Mouse (Mus musculus) thymus, postnatal 0 days (tissue): Measurements from ENCODE around the gene Kremen1. TPM values are rescaled to one million over a fixed set of nuclear protein-coding genes. Genes with fewer than 3 reads are reported as not detected.
A peak's percentile ranks its signal among the peaks of the same experiment; 100 is the strongest.

ENCODE experiments used
- DNase-seq: peaks from one replicate; pipeline ENCODE4 v3.0.0-alpha.2; 2015; ENCODE audit warnings: low spot score
- polyA plus RNA-seq: library from polyadenylated mRNA; unstranded; fragments of >200 nt; fragmentation: Nextera tagmentation; extraction: Ambion mirVana; gene quantifications from 2 replicates; pipeline ENCODE4 v1.2.1, GENCODE M21; 2015

Kremen1 gene
- polyA plus RNA-seq, 1 experiment from 2014 or later: 54.9 TPM

DNA sequence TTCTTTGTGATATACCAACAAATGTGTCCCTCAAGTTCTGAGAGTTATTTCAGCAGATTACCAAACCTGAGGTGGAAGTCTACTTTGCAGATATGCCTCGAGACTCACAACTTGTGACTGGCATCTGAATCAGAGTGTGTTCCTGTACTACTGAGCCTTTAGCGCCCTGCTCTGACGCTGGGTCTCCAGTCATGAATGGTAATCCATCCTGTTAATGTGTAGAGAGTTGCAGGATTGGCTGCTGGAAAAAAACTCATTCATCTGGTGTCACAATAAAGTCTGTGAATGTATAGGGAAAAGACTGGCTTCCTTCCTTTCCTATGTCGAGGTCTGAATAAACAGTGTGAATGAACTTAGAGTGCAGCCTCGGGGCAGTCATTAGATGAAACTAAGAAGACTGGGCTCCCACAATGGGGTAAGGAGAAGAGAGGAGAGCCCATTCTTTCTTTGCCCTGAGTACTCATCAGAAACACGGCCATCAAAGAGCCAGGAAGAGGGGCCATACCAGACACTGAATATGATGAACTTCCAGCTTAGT is 41.4 kb downstream of the Kremen1 start:
- DNase-seq: no peak

DNA sequence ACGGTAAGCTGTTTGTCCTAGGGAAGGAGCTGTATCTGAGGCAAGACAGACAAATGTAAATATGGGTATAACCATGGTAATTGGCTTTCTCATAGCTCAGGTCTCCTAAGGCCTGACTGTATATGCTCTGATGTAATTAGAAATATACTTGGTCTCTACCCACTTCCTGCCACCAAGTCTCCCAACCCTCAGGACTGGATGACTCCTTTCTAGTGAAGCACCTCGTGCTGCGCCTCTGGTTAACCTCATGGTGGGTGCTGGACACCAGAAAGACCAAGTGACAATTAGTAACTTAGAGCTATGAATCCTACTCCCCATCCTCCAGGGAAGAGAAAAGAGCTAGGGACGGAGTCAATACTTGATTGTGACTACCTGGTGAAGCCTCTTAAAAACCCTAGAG is 42.0 kb downstream of the Kremen1 start:
- peak; percentile 35 for DNase-seq

DNA sequence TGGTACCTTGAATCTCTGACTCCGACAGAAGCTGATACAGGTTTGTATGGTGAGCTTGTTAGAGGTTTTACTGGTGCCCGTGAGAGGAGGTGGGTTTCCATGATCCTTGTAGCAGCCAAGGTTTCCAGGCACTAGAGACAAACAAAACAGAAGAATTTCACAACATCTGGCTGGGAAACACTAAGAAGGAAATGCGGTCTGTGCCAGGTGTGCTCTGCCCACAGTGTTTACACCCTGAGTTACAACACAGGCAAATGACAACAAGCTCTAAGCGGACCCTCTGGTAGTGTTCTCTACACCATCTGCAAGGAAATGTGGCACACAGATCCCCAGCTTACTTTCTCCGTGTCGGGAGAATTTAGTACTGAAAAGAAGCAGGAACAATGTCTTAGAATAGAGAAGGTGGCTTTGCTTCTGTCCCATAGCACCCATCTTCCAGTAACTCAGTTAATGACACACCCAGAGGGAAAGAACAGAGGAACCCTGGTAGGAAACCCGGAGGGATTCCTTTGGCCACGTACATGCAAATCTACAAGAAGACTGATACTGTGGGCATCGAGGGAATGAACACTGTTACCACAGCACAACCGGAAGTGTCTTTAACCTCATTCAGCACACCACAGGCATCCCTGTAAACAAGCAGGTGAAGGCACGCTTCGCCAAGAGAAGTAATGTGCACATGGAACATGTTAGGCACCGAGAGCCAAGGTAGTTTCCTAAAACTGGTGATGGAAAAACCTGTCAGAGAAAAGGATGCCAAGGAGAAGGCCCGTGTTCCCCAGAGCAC is 45.8 kb downstream of the Kremen1 start:
- peak; percentile 81 for DNase-seq

DNA sequence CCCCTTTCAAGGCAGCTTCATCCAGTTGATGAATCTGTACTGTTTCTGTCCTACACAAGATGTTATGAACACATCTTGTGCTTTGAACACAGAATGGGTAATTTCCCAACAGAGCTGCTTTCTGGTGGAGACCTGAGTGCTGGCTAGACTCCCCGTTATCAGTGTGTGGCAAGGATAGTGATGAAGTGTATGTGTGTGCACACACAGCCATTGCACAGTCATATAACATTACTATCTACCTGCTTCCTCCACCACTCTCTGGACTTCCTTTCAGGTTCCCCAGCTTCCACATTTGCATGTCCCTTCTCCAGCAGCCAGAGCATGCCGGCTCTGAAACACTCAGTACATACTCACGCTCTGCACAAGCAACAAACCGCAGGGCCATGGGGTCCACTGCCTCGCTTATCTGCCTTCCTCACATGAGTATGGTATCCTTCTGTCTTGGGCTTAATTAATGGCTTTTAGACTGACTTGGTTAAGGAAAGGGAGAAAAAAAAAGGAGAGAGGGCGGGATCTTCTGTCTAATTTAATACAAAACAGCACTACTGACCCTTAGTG is 46.8 kb downstream of the Kremen1 start:
- DNase-seq: no peak

DNA sequence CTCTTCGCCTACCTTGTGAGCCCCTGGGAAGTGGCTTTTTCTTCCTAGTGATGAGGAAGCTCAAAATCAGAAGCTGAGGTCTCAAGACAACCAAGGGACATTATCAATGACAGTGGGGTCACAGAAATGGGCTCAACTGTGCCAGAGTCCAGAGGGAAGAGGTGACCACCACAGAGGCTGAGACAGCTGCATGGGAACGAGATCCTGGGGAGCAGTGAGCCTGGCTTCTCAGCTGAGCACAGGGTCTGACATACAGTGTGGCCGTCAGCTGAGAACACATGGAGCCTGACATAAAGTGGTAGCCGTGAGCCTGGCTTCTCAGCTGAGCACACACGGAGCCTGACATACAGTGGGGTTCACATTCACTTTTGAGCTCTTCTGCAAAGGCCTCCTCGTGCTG is 58.3 kb downstream of the Kremen1 start:
- DNase-seq: no peak

DNA sequence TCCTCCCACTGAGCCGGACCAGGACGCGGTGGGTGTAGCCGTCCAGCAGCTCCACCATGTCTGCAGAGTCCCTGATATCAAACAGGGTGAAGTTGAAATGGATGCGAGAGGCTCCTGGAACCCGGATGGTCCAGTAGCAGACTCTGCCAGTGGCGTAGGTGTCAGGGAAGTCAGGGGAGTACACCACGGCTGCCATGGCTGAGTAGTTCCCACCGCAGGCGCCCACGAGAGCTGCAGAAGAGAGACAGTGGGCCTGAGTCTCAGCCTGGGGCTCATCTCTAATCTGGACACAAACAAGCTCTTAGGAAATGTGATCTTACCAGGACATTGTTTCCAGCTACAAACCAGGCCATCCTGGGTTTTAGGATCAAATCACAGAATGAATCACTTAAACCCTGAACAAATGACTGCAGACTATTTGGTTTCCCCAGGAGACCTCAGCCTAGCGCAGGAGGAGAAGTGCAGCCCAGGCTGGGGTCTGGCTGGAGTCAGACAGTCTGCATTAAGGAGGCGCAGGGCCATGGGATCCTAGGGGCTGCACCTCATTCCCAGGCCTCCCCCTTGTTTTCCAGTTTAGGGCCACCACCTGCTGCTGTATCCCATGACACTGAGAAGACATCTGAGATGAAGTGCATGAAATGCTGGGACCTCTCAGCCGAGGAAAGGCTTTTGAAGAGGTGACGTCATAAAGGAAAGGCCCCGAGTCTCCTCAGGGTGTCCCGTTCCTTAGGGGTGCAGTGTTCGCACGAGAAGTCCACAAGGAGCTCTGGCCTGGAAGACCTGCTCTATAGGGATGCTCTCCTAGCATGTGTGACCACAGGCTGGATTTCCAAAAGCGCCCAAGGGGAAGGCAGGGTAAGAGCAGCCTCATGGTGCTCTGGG is 59.3 kb downstream of the Kremen1 start:
- DNase-seq: no peak

DNA sequence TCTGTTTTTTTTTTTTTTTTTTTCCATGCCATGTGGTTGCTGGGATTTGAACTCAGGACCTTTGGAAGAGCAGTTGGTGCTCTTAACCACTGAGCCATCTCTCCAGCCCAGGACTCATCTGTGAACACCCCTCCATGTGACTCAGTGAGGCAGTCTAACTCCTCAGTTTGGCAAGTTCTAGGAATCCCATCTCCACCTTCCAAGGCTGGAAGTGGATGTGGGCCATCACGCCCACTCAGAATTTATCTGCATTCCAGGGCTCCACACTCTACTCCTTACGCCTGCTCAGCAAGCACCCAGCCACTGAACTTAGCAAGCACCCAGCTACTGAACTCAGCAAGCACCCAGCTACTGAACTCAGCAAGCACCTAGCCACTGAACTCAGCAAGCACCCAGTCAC is 61.5 kb downstream of the Kremen1 start:
- DNase-seq: no peak

DNA sequence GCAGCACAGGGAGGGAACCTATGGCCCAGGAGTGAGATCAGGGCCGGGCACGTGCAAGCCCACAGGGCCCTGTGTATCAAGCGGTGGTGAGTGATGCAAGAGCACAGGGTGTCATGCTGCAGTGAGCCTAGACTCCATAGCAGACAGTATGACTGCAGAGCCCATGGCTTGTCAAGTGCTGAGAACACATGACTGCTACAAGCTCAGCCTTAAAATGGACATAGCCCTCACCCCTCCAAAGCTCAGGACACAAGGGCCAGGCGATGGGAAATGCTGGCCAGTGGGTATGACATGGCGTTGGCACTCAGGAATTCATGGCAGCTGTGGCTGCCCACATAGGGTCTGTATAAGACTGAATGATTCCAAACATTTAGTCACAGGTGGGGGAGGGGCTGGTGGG is 64.3 kb downstream of the Kremen1 start:
- no peak for DNase-seq

DNA sequence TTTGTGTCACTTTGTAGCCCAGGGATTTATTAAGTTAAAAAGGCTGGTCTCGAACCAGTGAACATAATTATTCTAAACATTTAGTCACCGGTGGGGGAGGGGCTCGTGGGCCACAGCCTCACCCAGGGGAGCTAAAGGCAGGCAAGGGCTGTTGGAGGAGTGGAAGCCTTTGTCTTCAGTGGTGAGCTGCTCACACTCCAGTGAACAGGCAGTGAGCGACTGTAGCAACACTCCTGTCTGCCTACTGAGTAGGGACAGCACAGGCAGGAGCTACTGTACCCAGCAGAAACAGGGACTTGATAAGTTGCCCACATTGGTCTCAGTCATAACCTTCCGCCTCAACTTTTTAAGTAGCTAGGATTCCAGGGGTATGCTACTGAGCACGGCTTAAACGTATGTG is 64.8 kb downstream of the Kremen1 start:
- DNase-seq: no peak

DNA sequence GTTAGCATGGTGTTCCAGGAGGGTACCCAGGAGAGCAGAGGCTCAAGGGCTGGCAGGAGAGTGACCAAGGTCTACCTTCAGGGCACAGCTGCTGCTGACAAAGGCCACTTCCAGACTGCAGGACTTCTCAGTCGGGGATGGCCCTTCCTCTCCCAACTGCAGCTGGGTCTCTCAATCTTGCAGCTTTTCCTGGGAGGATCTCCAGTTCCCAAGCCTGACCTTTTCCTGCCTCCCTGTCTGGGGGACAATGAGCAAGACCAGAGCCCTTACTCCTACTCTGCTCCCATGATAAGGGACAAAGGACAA is 67.8 kb downstream of the Kremen1 start:
- DNase-seq: no peak

DNA sequence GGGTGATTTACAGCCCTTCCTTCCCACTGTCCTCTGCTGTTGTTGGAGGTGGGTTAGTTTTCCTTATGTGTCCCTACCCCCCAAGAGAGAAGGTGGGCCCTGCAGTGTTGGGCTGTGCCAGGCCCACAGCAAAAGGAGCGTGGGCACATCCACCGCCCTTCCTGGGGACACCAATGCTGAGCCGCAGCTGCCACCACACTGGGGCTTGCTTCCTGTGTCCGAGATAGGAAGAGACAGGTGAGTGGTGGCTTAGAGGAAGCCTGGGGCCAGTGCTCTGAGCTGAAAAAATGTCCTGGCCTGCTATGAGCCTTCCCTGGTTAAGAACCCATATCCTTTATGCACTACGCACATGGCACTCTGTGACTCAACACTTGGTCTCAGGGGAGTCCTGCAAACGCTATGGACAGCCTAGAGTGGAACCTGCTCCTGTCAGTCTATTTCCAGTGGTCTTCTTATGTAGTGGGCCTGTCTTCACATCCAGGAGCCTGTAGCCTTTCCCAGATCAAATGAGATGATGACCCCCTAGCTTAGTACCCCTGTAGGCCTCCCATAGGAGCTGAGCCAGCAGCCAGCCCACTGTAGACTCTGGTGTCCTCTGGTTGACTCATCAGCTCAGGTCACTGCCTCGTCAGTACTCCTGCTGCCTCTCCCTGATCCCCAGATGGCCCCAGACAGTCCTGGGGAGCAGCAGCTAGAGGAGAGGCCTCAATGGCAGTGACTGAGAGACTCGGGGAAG is 68.3 kb downstream of the Kremen1 start:
- DNase-seq: no peak

DNA sequence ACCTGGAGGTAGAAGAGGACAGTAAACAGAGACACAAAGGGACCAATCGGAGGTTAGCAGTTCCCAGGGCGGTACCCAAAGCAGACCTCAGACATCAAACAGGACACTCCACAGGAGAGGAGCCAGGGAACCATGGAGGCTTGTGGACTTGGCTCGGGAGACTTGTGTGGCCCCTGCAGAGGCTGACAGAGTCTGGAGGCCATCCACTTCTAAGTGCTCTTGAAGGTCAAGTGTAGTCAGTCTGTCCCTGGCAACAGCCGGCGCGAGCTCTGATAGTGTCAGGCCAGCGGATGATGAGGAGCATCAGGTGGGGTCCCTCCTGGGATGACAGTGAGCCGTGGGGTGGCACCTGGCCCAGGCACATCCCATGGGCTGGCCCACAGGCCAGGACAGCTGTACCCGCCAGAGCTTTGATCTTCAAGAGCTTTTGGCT is 69.3 kb downstream of the Kremen1 start:
- DNase-seq: no peak

DNA sequence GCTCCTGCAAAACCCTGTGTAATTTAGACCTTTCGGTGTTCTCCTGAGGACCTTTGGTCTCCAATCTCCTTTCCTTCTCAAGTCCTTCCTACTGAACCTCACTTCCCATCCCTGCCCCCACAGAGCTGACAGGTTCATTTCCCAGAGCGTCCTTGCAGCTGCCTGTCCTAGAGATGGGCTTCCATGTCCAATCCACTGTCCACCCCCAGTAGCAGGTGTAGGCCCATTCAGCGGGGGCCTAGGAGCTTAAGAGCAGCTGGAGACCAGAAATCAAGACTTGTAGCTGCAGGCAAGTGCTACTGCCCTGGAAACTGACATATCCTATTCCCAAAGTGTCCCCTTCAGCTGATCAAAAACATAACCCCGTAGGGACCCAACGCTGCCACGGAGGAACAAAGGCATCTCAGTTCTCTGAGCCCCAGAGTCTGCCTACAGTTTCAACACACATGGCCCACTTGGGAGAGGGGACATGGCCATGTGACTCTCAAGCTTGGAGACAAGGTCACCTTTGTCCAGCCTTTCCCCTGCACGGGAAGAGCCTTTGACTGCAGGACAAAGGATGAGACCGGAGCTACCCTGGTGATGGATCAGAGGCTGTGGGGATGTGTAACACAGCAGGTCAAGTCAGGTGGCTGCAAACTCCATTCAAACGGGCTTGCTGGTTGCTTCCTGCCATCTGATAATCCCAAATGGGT is 72.0 kb downstream of the Kremen1 start:
- DNase-seq: no peak

DNA sequence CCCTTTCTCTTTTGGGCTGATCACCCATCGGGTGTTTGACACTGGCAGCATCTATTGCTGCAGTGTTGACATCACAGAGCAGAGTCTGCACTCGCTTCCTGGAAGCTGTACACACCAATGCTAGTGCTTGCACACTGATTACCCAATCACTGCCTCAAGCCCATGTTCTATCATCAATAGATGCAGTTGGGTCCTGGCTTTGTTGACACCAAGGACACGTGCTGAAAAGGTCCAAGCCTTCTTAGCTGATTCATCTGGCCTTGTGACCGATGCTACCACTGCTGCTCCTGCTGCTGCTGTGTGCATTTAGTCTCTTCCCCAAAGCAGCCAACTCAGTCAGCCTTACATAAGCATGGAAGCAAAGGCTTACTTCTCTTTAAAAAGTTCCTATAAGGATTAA is 73.2 kb downstream of the Kremen1 start:
- DNase-seq: no peak

DNA sequence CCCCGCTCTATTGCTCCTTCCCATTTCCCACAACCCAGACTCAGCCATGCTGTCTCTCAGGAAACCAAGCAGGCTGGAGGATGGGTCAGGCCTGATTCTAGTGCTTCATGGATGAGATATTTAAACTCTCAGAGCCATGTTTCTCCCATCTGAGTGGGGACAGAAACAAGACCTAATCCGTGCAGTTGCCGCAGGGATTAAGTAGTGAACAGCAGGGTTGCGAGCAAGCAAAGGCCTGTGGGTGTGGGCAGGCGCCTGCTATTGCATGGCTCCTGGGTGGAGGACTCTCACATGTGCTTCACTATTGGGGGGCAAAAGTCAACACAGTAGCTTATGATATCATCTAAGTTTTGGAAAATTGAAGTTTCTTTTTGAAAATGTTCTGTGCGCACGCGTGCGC is 76.5 kb downstream of the Kremen1 start:
- DNase-seq: no peak

DNA sequence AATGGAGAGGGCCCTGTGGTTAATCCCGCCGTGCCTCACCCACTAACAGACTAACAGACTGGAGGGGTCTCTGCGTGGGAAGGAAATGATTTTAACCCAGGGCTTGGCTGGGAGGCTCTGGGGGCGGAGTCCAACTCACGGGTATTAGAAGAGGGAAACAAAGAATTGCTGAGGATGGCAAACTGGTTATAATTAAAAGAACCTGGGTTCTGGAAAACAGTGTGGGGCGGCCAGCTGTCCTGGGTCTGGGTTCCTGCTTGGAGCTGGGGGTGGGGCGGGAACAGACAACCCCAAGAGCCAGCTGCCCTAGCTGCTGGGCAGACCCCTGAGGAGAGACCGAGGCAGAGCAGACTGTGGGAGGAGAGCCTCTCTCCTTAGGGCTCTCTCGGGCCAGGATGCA is 77.1 kb downstream of the Kremen1 start:
- DNase-seq: no peak

DNA sequence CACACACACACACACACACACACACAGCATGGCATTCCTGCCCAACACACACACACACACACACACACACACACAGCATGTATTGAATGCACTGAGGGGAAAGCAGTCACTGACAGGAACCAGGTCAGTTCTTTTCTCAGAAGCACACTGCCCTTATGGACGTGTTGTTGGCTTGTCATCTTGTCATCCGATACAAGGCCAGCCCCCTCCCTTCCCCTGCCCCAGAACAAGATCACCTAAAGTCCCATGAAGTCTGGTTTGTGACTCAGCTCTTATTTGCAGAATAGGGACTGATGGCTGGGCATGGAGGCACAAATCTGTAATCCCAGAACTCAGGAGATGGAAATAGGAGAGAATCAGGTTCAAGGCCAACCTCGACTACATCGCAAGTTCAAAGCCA is 78.5 kb downstream of the Kremen1 start:
- DNase-seq: no peak

DNA sequence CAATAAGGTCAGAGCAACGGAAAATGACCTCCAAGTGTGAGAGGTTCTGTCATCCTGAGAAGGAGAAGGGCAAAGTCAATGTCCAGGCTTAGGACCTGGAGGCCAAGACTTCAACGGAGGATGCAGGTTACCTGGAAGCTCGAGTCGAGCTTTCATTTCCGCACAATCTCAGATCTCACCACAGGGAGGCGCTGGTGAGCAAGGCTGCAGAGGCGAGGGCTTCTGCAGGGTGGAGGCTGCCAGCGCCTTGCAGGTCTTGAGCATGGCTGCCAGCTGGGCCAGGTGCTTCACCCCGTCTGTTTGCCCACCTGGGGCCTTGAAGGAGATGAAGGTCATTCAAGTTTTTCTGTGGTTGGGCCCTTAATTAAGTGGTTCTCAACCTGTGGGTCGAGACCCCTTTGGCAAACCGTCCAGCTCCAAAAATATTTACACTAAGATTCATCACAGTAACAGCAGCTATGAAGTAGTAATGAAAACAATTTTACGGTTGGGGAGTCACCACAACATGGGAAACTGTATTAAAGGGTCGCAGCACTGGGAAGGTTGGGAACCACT is 79.4 kb downstream of the Kremen1 start:
- peak; percentile 94 for DNase-seq

DNA sequence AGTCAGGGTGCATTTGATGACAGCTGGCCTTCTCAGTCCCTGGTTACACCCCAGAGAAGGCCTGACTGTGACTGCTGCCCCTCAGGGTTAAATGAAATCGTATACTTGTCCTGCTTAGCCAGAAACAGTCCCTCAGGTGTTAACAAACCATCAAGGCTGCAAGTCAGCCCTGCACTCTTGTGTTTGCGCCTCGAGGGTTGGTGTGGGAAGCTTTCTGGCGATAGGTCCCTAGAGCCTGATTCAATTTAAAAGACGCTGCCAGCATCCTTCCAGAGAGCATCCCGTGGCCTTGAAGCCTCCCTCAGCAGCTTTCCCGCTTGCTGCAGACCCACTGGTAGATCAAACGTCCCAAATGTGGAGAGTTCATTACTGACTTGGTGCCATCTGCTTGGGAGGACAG is 82.0 kb downstream of the Kremen1 start:
- DNase-seq: no peak

DNA sequence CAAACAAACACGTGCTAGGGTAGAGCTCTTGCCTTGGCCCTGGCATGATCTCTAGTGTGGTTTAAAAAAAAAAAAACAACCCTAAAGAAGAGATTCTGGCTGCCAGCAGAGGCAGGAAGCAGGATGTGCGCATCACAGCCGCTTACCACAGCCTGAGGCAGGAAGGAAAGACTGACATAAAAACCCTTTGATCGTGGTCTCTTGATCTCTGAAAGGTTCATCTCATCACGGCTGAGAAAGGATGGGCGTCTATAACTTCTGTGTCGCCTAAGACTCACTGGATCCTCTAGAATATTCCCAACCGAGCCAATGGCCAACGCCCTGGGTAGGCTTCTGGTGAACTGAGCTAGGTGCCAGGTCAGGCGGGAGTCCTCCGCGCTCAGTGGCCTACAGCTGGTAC is 84.2 kb downstream of the Kremen1 start:
- DNase-seq: peak; percentile 95

DNA sequence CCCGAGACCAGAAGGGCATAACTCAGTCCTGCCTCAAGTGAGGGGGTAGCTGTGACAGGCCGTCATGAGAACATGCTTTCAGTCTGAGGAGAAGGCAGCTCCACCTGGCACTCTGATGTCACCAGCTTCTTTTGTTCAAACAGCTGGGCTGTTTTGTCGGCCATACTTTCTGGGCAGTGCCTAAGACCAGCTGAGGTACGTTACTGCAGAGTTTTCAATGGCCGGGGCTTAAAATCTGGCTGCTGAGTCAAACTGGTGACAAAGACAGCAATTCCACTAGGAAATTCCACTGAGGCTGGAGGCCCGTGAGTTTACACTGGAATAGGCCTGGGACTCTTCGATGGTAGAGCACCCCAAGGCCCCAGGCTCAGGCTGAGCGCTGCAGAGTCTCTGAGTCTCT is 84.7 kb downstream of the Kremen1 start:
- peak; percentile 90 for DNase-seq
